Comparison of ENCODE assay signal across 8 mouse cellular contexts in the genomic region with DNA sequence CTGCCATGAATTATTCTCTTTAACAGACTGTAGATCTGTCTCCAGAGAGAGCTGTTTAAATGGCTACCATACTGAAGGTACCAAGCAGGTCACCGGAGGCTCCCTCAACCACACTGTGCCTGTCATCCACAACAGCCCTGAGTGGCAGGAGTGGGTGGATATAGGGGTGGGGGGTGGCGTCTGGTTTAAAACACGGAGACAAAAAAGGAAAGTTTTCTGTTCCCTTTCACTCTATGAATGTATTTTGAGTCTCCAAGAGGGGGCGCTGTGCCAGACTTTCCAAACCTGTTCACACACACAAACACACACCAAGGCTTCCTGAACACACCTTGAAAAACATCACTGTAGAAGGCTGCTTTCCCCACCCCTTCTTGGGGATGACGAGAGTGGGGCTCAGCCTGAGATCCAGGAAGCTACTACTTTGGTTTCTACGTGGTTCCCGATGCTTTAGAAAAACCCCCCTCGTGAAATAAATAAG. TPM values are rescaled to one million over a fixed set of nuclear protein-coding genes. Genes with fewer than 3 reads are reported as not detected.
A peak's percentile ranks its signal among the peaks of the same experiment; 100 is the strongest.
DNase-seq lines count a peak whose midpoint lies in the region; ATAC-seq lines count a peak whose summit lies in the region.

No protein-coding gene starts in this region.

- DNase-seq in frontal cortex, postnatal 14 days (ENCODE audit: low spot score in 2 of 2): no peak
- peak; percentile 51 for DNase-seq in right cerebral cortex, adult 18-20 months
- no peak for DNase-seq in right cerebral cortex, postnatal 25 days
- DNase-seq in left cerebral cortex, postnatal 4 days: peak; percentile 48
- DNase-seq in urinary bladder, postnatal 4 days (ENCODE audit: low spot score in 2 of 2): no peak

- 60% methylated on average over 8 of the region's 8 CpGs for WGBS in forebrain, embryonic 15.5 days
- WGBS in stomach, embryonic 14.5 days: 62% methylated on average over 8 of the region's 8 CpGs

- H3K9ac ChIP-seq in forebrain, embryonic 15.5 days (replicated peaks): no peak overlapping the region
- no peak overlapping the region for H3K9ac ChIP-seq in stomach, embryonic 14.5 days (replicated peaks; ENCODE audit: low read depth, low read length)

- intact Hi-C loops in left cerebral cortex, postnatal 4 days (cut with DNase I): loop anchor here (2.0 kb wide), 1 partner anchor 160 kb away; no protein-coding TSS in a partner anchor

- no peak overlapping the region for H3K4me3 ChIP-seq in forebrain, embryonic 15.5 days
- no peak overlapping the region for H3K4me3 ChIP-seq in stomach, embryonic 14.5 days (ENCODE audit: low read depth, low read length)

- H3K27me3 ChIP-seq in forebrain, embryonic 15.5 days: no peaks in the 10 kb centered on the region
- no peaks in the 10 kb centered on the region for H3K27me3 ChIP-seq in stomach, embryonic 14.5 days (ENCODE audit: control insufficient read depth, insufficient read depth, low read length)

- H3K36me3 ChIP-seq in forebrain, embryonic 15.5 days: 0 out of 2 replicates have a peak, but pooled peaks cover 2% of the 10 kb centered on the region
- H3K36me3 ChIP-seq in stomach, embryonic 14.5 days (ENCODE audit: control insufficient read depth, insufficient read depth, low read length): no peaks in the 10 kb centered on the region

- H3K4me1 ChIP-seq in forebrain, embryonic 15.5 days: peaks cover 6% of the 10 kb centered on the region
- H3K4me1 ChIP-seq in stomach, embryonic 14.5 days (ENCODE audit: control insufficient read depth, insufficient read depth, low read length): peaks cover 8% of the 10 kb centered on the region

- H3K27ac ChIP-seq in forebrain, embryonic 15.5 days (replicated peaks): no peak overlapping the region
- H3K27ac ChIP-seq in stomach, embryonic 14.5 days (ENCODE audit: low read length): peak overlapping the region; percentile 53; the same call in 1 of the 2 replicates

- peak; percentile 24; the same call in 1 of the 2 replicates for ATAC-seq in frontal cortex, adult (ENCODE audit: low TSS enrichment)
- 0 out of 2 replicates have a peak, but pooled peaks have one; percentile 11 for ATAC-seq in forebrain, embryonic 15.5 days (replicated peaks)
- no peak for ATAC-seq in stomach, embryonic 14.5 days (ENCODE audit: insufficient number of reproducible peaks, insufficient read depth, low FRiP score, low read depth)

- no peak overlapping the region for H3K4me2 ChIP-seq in forebrain, embryonic 15.5 days (replicated peaks)
- H3K4me2 ChIP-seq in stomach, embryonic 14.5 days (replicated peaks; ENCODE audit: low read depth, low read length): no peak overlapping the region

- no peaks in the 10 kb centered on the region for H3K9me3 ChIP-seq in forebrain, embryonic 15.5 days
- H3K9me3 ChIP-seq in stomach, embryonic 14.5 days (ENCODE audit: control insufficient read depth, low read depth, low read length): no peaks in the 10 kb centered on the region

RNA-seq across cellular contexts. Expression of a gene that starts 43.5 kb away (rescaled TPM):
- polyA plus RNA-seq in forebrain, embryonic 15.5 days (2015; fragmentation: Nextera tagmentation; extraction: Ambion mirVana): 5.4 and 5.6 TPM in 2 replicates
- 10 to 100 TPM; 82.1 to 83.3 TPM for total RNA-seq in left cerebral cortex, postnatal 4 days (2021)
- polyA plus RNA-seq in stomach, embryonic 14.5 days (2014; fragmentation: Nextera tagmentation; extraction: Ambion mirVana): 4.7 and 4.8 TPM in 2 replicates

Comparison
In these comparisons a context has a peak if more than half of its experiments do, and no peak if none do; other contexts are left out.
1. DNase-seq: peak in right cerebral cortex, adult 18-20 months (single experiment) and left cerebral cortex, postnatal 4 days (single experiment); none in frontal cortex, postnatal 14 days (0 of 2), right cerebral cortex, postnatal 25 days (single experiment) and urinary bladder, postnatal 4 days (0 of 2).